Mouse (Mus musculus) stomach, embryonic 14.5 days (tissue): ENCODE measurements around the gene Yy1. TPM values are rescaled to one million over a fixed set of nuclear protein-coding genes. Genes with fewer than 3 reads are reported as not detected.
A peak's percentile ranks its signal among the peaks of the same experiment; 100 is the strongest.

Experiments used
- ATAC-seq: fragments of 200-750 bp; cut with Nextera tagmentation; 2 replicates; pipeline ENCODE4 v1.8.0; 2017; ENCODE audit warnings: low read depth, moderate TSS enrichment; ENCODE audit not compliant: insufficient number of reproducible peaks, insufficient read depth, low FRiP score
- H3K27ac ChIP-seq: fragments of 300-500 bp; sonication (generic); 2 replicates; pipeline ENCODE4 v1.5.1; 2014; ENCODE audit warnings: mild to moderate bottlenecking, low read length, moderate library complexity, mixed read lengths
- H3K27me3 ChIP-seq: fragments of 300-500 bp; sonication (generic); 2 replicates; pipeline ENCODE4 v1.6.1; 2014; ENCODE audit warnings: low read length, control low read depth, mixed read lengths; ENCODE audit not compliant: control insufficient read depth, insufficient read depth
- H3K36me3 ChIP-seq: fragments of 300-500 bp; sonication (generic); 2 replicates; pipeline ENCODE4 v1.6.1; 2014; ENCODE audit warnings: mild to moderate bottlenecking, control low read depth, low read length, moderate library complexity, mixed read lengths; ENCODE audit not compliant: control insufficient read depth, insufficient read depth
- H3K4me1 ChIP-seq: fragments of 300-500 bp; sonication (generic); 2 replicates; pipeline ENCODE4 v1.6.1; 2014; ENCODE audit warnings: low read length, control low read depth, mixed read lengths; ENCODE audit not compliant: control insufficient read depth, insufficient read depth
- H3K4me2 ChIP-seq: fragments of 300-500 bp; sonication (generic); replicated peaks from 2 replicates; pipeline ENCODE4 v1.6.1; 2014; ENCODE audit warnings: low read depth, low read length, control low read depth
- H3K4me3 ChIP-seq: fragments of 300-500 bp; sonication (generic); 2 replicates; pipeline ENCODE4 v1.5.1; 2014; ENCODE audit warnings: low read depth, low read length, control low read depth
- H3K9ac ChIP-seq: fragments of 300-500 bp; sonication (generic); replicated peaks from 2 replicates; pipeline ENCODE4 v1.6.1; 2014; ENCODE audit warnings: low read depth, mild to moderate bottlenecking, control low read depth, low read length, moderate library complexity, mixed read lengths
- H3K9me3 ChIP-seq: fragments of 300-500 bp; sonication (generic); 2 replicates; pipeline ENCODE4 v1.6.1; 2016; ENCODE audit warnings: low read depth, low read length, control low read depth; ENCODE audit not compliant: control insufficient read depth
- WGBS: fragments of 180-500 bp; shearing (Covaris S2); extraction: QIAGEN DNeasy Blood & Tissue Kit; methylation state at CpG from one replicate; pipeline ENCODE4 v1.1.7; 2014; 5-methylcytosine and 5-hydroxymethylcytosine counted together
- polyA plus RNA-seq: library from polyadenylated mRNA; unstranded; fragments of >200 nt; fragmentation: Nextera tagmentation; extraction: Ambion mirVana; gene quantifications from 2 replicates; pipeline ENCODE4 v1.2.1, GENCODE M21; 2014

Yy1 gene
- polyA plus RNA-seq, 1 experiment from 2014 or later, result 22.4 TPM

DNA sequence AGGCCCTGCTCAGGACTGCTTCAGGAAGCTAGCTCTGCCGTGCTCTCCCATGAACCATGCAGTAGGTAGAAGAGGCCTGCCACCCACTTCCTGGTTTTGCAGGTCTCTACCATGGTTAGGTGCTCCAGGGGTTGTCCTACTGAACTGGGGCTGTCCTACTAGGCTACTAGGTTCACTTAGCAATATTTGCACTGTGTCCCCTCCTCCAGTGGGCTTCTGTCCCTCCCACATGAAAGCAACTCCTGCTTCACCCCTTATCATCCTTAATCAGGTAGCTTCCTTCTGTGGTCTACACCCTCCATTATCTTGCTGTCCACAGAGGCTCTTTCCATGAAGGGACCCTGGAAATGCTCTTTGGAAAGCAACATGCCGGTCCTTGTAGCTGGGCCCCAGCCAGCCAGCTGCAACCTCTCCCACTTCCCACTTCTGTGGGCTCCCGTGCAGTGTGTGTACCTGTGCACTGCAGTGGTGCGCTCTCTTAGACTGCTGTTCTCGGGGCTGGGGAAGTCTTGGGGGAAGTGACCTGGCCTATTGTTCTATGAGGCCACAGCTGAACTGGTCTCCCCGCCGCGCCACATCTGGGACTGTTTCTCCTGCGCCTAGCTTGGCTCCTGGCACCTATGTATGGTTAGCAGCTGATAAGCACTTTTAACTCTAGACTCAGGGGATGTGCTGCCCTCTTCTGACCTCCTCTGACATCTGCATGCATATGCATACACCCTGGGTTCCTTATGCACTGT is 29.5 kb upstream of the Yy1 start:
- Histone ChIP-seq H3K27ac (no peak overlapping the region), H3K27me3 (no peaks in the 10 kb centered on the region), H3K36me3 (no peaks in the 10 kb centered on the region), H3K4me3 (no peak overlapping the region), H3K9me3 (no peaks in the 10 kb centered on the region), H3K9ac (no peak overlapping the region), H3K4me2 (no peak overlapping the region), H3K4me1 (no peaks in the 10 kb centered on the region; the same call in 1 of the 2 replicates)
- WGBS, result 65% methylated on average over 9 of the region's 9 CpGs
- peak; percentile 33; the same call in 1 of the 2 replicates for ATAC-seq

DNA sequence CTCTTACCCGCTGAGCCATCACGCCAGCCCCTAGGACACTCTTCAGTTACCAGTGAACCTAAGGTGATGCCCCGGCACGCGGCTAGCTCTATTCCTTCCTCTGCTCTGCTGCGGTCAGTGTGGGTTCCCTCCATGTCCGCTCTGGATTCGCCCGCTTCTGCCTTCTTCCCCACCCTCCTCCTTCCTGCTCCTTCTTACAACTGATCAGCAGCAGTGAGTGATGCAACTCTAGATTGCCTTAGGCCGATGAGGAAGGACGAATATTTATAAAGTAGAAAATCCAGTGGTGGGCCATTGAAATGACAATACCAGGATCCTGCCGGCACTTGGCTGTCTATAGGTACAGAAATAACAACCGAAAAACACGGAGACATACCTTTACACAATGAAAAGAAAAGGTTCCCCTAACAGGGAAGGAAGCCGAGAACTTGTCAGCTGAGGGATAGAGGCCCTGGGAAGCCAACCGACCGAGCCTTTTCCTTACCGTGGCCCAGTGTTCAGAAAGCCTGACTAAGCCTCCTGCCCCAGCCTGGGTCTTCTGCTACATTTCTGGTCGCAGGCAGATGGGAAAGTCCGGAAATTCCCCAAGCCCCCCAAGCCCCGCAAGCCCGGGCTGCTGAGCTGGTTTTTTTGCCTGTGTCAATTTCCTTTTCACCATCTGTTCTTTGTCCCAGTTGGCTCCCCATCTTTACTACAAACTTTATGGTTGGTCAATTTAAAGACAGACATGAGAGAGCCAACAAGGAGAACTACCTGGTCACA is 27.7 kb upstream of the Yy1 start:
- H3K9ac ChIP-seq, result no peak overlapping the region
- H3K4me3 ChIP-seq, result peak overlapping the region; percentile 21; the same call in 1 of the 2 replicates
- peak overlapping the region; percentile 66; the same call in 1 of the 2 replicates for H3K27ac ChIP-seq
- H3K36me3 ChIP-seq, result no peaks in the 10 kb centered on the region
- no peaks in the 10 kb centered on the region for H3K27me3 ChIP-seq
- no peaks in the 10 kb centered on the region for H3K9me3 ChIP-seq
- no peaks in the 10 kb centered on the region; the same call in 1 of the 2 replicates for H3K4me1 ChIP-seq
- peak overlapping the region; percentile 51 for H3K4me2 ChIP-seq
- no peak for ATAC-seq
- WGBS, result 74% methylated on average over 22 of the region's 22 CpGs

DNA sequence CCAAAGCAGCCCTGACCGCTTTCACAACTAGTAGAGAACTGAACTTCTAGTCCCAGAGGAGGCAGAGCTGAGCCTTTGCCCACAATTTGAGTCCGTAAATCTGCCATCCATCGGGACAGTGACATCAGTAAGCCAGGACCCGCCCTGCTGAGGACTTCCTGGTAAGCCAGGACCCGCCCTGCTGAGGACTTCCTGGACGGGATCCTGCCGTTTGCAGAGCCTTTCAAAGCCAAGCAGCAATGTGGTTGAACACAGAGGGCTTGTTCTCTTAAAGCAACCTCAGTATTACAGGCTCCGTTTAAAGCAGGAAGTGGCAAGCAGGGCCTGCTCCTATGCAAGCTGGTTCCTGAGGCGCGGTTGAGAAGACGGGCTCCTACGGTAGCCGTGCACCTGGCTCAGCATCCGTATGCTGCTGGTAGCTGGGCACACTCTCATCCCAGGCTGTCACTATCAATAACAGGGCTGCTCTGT is 27.0 kb upstream of the Yy1 start:
- peak overlapping the region; percentile 66 for H3K27ac ChIP-seq
- H3K27me3 ChIP-seq, result no peaks in the 10 kb centered on the region
- WGBS, result 17% methylated on average over 14 of the region's 14 CpGs
- H3K9me3 ChIP-seq, result no peaks in the 10 kb centered on the region
- peak overlapping the region; percentile 51 for H3K4me2 ChIP-seq
- no peak for ATAC-seq
- H3K4me1 ChIP-seq, result no peaks in the 10 kb centered on the region; the same call in 1 of the 2 replicates
- H3K36me3 ChIP-seq, result no peaks in the 10 kb centered on the region
- peak overlapping the region; percentile 21; the same call in 1 of the 2 replicates for H3K4me3 ChIP-seq
- H3K9ac ChIP-seq, result no peak overlapping the region

DNA sequence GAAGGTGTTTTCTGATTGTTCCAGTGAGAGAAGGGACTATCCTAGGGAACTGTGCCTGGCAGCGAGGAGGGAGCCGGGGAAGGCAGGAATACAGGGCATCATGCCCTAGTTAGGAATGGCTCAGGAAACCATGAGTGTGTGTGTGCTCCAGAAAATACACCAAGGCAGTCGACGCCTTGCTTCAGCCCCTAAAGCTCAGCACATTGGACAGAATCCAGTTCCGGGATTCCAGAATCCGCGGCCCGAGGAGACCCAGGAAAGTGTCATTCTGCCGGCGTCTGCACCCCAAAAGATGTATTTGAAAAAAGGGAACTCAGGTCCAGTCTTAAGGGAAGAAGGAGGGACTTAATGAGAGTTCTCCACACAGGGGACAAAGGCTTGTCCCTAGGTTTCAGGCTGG is 26.5 kb upstream of the Yy1 start:
- H3K4me1 ChIP-seq, result no peaks in the 10 kb centered on the region; the same call in 1 of the 2 replicates
- no peaks in the 10 kb centered on the region for H3K27me3 ChIP-seq
- no peak for ATAC-seq
- peak overlapping the region; percentile 21; the same call in 1 of the 2 replicates for H3K4me3 ChIP-seq
- H3K4me2 ChIP-seq, result peak overlapping the region; percentile 51
- no peaks in the 10 kb centered on the region for H3K36me3 ChIP-seq
- H3K27ac ChIP-seq, result peak overlapping the region; percentile 66
- no peak overlapping the region; the same call in 1 of the 2 replicates for H3K9ac ChIP-seq
- H3K9me3 ChIP-seq, result no peaks in the 10 kb centered on the region
- 55% methylated on average over 10 of the region's 10 CpGs for WGBS

DNA sequence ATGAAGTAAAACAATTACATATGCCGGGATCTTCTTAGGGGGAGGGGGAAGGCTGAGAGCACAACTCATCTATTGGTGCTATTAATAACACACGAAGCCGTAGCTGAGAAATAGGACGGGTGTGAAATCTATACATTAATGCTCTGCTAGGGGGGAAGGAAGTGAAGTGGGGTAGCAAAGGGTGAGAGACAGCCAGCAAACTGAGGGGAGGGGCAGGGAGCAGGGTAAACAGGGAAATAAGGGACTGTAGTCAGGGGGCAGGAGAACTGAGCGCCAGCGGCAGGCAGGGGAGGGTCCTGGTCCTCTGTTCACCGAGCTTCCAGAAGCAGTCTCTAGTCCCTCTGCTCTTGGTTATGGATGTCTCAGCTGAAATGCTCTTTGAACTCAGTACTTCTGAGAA is 25.9 kb upstream of the Yy1 start:
- Histone ChIP-seq H3K4me3 (no peak overlapping the region), H3K27me3 (no peaks in the 10 kb centered on the region), H3K9ac (no peak overlapping the region), H3K27ac (no peak overlapping the region), H3K36me3 (no peaks in the 10 kb centered on the region), H3K4me1 (no peaks in the 10 kb centered on the region; the same call in 1 of the 2 replicates), H3K4me2 (no peak overlapping the region; the same call in 1 of the 2 replicates), H3K9me3 (no peaks in the 10 kb centered on the region)
- ATAC-seq, result 0 out of 2 replicates have a peak, but pooled peaks have one; percentile 1
- WGBS, result 38% methylated on average over 7 of the region's 7 CpGs

DNA sequence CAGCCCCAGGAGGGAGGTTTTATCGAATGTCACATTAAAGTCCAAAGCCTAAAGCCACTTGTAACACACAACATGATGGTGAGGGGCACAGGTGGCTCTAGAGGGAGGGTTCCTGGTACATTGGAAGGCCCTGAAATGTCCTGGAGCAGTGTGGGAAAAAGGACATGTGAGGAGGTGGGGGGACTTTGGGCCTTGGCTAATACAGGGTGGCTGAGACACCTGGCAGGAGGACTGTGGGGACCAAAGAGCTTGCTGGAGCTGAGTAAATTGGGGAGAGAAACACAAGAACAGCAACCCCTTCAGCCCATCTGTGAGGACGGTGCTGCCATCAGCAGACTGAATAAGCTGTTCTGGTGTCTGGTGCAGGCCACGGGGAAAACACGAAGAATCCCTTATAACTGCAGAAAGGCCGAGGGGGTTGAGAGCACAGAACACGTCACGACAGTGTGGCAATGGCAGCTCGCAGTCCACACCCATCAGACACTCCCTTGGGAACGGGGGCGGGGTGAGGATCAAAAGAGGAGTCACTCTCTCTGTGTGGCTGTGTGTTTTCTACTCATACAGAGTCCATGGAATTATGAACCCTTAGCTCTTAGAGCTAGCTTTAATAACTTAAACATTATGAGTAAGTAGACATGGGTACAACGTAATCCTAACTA is 24.4 kb upstream of the Yy1 start:
- H3K9me3 ChIP-seq, result no peaks in the 10 kb centered on the region
- H3K4me1 ChIP-seq, result no peaks in the 10 kb centered on the region; the same call in 1 of the 2 replicates
- no peak overlapping the region for H3K4me3 ChIP-seq
- H3K36me3 ChIP-seq, result no peaks in the 10 kb centered on the region
- WGBS, result 76% methylated on average over 11 of the region's 11 CpGs
- H3K27me3 ChIP-seq, result no peaks in the 10 kb centered on the region
- ATAC-seq, result no peak
- no peak overlapping the region for H3K9ac ChIP-seq
- H3K27ac ChIP-seq, result no peak overlapping the region
- H3K4me2 ChIP-seq, result no peak overlapping the region

DNA sequence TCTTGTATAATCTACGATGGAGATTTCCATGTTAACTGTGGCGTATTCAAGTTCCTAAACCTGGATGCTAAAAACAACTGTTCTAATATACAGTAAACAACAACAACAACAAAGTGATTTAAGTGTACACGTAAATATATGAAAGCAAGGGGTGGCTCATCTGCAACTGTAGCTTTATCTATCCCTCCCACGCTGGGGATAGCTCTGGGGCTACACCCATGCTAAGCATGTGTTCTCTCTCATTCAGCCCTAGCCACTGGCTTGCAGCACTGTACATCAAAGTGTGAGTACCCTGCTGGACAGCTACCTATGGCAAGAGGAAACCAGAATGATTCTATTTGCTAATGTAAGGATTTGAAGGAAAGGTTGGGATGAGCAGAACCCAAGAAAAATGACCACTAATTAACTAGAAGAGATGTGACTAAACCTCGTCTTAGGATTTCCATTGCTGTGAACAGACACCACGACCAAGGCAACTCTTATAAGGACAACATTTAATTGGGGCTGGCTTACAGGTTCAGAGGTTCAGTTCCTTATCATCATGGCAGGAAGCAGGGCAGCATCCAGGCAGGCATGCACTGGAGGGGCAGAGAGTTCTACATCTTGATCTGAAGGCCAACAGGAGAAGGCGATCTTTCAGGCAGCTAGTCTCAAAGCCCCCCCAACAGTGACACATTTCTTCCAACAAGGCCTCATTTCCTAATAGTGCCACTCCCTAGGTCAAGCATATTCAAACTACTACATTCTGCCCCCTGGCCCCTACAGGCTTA is 12.5 kb upstream of the Yy1 start:
- no peaks in the 10 kb centered on the region; the same call in 1 of the 2 replicates for H3K36me3 ChIP-seq

More for the DNA sequence above, 12.5 kb upstream of the Yy1 start:
- ATAC-seq, result no peak
- Histone ChIP-seq H3K9me3 (0 out of 2 replicates have a peak, but pooled peaks cover 2% of the 10 kb centered on the region), H3K4me2 (no peak overlapping the region), H3K9ac (no peak overlapping the region), H3K4me1 (no peaks in the 10 kb centered on the region), H3K27me3 (no peaks in the 10 kb centered on the region), H3K27ac (no peak overlapping the region), H3K4me3 (no peak overlapping the region)
- WGBS, result 93% methylated on average over 7 of the region's 7 CpGs
